Mouse (Mus musculus): Measurements from ENCODE around the gene Stox2. TPM values are rescaled to one million over a fixed set of nuclear protein-coding genes. Genes with fewer than 3 reads are reported as not detected.

Stox2 gene
- polyA plus RNA-seq, 1 experiment from 2014 or later = 33.5 TPM

DNA sequence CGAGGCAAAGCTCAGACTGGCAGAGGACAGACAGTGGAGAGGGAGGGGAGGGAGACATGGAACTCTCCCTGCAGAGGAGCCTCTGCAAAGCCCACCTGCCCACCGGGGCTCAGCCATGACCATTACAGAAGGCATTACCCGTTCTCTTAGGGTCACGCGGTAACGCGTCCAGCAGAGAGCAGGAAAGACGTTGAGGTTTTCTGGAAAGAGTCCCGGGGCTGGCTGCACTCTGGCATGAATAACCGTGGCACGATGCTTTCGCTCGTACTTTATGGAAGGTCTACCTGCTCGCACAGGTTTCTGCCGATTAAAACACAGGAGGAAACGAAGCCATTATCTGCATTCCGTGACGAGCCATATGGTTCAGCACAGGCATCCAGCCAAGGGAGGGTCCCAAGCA is 53.9 kb downstream of the Stox2 start:
- no peaks in the 10 kb centered on the region for H3K27me3 ChIP-seq
- H3K9me3 ChIP-seq = no peaks in the 10 kb centered on the region
- H3K4me2 ChIP-seq = no peak overlapping the region
- WGBS = 74% methylated on average over 18 of the region's 18 CpGs
- H3K9ac ChIP-seq = no peak overlapping the region
- H3K36me3 ChIP-seq = no peaks in the 10 kb centered on the region
- peaks cover 11% of the 10 kb centered on the region; the same call in 1 of the 2 replicates for H3K4me1 ChIP-seq (replicated peaks)
- H3K27ac ChIP-seq (replicated peaks) = no peak overlapping the region
- no peak for ATAC-seq (ENCODE audit: low read depth)
- no peak overlapping the region for H3K4me3 ChIP-seq

GRCm38 (mm10) chr8:47391844-47392243 is 54.3 kb downstream of the Stox2 start:
- 91% methylated on average over 10 of the region's 10 CpGs for WGBS
- no peak for ATAC-seq (ENCODE audit: low read depth)
- Histone ChIP-seq H3K4me3 (no peak overlapping the region), H3K27ac (replicated peaks) (no peak overlapping the region), H3K27me3 (no peaks in the 10 kb centered on the region), H3K4me2 (no peak overlapping the region), H3K9me3 (no peaks in the 10 kb centered on the region), H3K4me1 (replicated peaks) (peaks cover 11% of the 10 kb centered on the region; the same call in 1 of the 2 replicates), H3K36me3 (no peaks in the 10 kb centered on the region), H3K9ac (no peak overlapping the region)

DNA sequence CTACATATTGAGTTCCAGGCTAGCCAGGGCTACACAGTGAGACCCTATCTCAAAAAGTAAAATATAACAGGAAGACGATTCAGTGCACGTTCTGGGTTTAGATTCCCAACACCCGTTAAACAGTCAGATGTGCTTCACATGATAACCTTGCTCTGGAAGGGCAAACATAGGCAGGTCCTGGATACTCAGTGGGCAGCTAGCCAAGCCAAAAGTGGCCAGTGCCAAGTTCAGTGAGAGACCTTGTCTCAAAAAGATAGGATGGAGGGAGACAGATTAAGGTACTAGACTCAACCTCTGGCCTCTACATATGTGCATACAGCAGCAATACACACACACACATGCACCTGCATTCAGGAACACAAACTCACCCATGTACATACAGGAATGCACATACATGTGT is 56.7 kb downstream of the Stox2 start:
- peaks cover 11% of the 10 kb centered on the region; the same call in 1 of the 2 replicates for H3K4me1 ChIP-seq (replicated peaks)
- no peak overlapping the region for H3K4me3 ChIP-seq
- H3K4me2 ChIP-seq = no peak overlapping the region
- H3K27me3 ChIP-seq = no peaks in the 10 kb centered on the region
- H3K27ac ChIP-seq (replicated peaks) = no peak overlapping the region
- WGBS = 96% methylated on average over 3 of the region's 3 CpGs
- no peak overlapping the region for H3K9ac ChIP-seq
- ATAC-seq (ENCODE audit: low read depth) = no peak
- no peaks in the 10 kb centered on the region for H3K36me3 ChIP-seq
- H3K9me3 ChIP-seq = no peaks in the 10 kb centered on the region

DNA sequence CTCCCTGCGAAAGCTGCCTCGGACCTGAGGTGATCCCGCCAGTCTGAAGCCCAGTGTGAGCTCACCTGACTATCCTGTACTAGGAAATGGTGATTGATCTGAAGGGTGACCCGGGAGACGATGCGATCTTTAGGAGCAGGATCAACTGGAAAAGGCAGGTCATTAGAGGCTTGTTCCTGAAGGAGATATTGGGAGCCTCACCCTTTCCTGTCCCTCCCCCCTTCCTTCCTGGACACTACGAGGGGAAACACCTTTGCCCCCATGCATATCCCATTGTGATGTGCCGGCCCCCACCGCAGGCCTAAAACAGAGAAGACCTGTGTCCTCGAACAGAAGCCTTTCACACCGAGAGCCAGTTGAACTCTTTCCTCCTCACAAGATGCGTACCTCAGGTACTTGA is 58.0 kb downstream of the Stox2 start:
- 83% methylated on average over 12 of the region's 12 CpGs for WGBS

DNA sequence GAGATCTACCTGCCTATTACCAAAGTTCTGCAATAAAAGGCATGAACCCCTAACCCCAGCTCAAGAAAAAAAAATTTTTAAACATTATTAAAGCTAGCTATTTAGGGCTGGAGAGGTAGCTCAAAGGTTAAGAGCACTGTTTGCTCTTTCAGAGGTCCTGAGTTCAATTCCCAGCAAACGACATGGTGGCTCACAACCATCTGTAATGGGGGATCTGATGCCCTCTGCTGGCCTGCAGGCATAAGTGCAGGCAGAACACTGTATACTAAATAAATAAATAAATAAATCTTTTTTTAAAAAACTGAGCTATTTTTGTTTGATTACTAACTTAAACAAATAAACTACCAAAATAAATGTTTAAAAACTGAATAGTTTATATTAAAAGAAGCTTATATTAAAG is 60.4 kb downstream of the Stox2 start:
- H3K4me2 ChIP-seq = no peak overlapping the region
- no peaks in the 10 kb centered on the region for H3K9me3 ChIP-seq
- ATAC-seq (ENCODE audit: low read depth) = no peak
- H3K4me1 ChIP-seq (replicated peaks) = peaks cover 5% of the 10 kb centered on the region
- H3K4me3 ChIP-seq = no peak overlapping the region
- H3K27me3 ChIP-seq = no peaks in the 10 kb centered on the region
- no peaks in the 10 kb centered on the region for H3K36me3 ChIP-seq
- no peak overlapping the region for H3K9ac ChIP-seq
- WGBS = 79% methylated on average over 1 of the region's 1 CpGs
- no peak overlapping the region for H3K27ac ChIP-seq (replicated peaks)

More for the DNA sequence above, 58.0 kb downstream of the Stox2 start:
- Histone ChIP-seq H3K9ac (no peak overlapping the region), H3K27me3 (no peaks in the 10 kb centered on the region), H3K4me3 (no peak overlapping the region), H3K4me2 (no peak overlapping the region), H3K4me1 (replicated peaks) (peaks cover 11% of the 10 kb centered on the region; the same call in 1 of the 2 replicates), H3K9me3 (no peaks in the 10 kb centered on the region), H3K27ac (replicated peaks) (no peak overlapping the region), H3K36me3 (no peaks in the 10 kb centered on the region)
- no peak for ATAC-seq (ENCODE audit: low read depth)

- Histone ChIP-seq H3K4me1 (replicated peaks) (peaks cover 12% of the 10 kb centered on the region), H3K9me3 (no peaks in the 10 kb centered on the region), H3K27me3 (no peaks in the 10 kb centered on the region), H3K4me3 (no peak overlapping the region), H3K9ac (no peak overlapping the region), H3K36me3 (no peaks in the 10 kb centered on the region), H3K27ac (replicated peaks) (no peak overlapping the region), H3K4me2 (no peak overlapping the region)
- no peak for ATAC-seq (ENCODE audit: low read depth)
- WGBS = 94% methylated on average over 5 of the region's 5 CpGs
Observed at GRCm38 (mm10) chr8:47384151-47384550, 62.0 kb downstream of the Stox2 start.

- 87% methylated on average over 9 of the region's 9 CpGs for WGBS
- Histone ChIP-seq H3K36me3 (no peaks in the 10 kb centered on the region), H3K27ac (replicated peaks) (no peak overlapping the region), H3K4me3 (no peak overlapping the region), H3K9me3 (no peaks in the 10 kb centered on the region), H3K4me2 (no peak overlapping the region), H3K9ac (no peak overlapping the region), H3K4me1 (replicated peaks) (peaks cover 12% of the 10 kb centered on the region), H3K27me3 (no peaks in the 10 kb centered on the region)
- no peak for ATAC-seq (ENCODE audit: low read depth)
Observed at GRCm38 (mm10) chr8:47383632-47384031, 62.5 kb downstream of the Stox2 start.

GRCm38 (mm10) chr8:47381216-47381615 is 64.9 kb downstream of the Stox2 start:
- Histone ChIP-seq H3K4me3 (no peak overlapping the region), H3K27me3 (no peaks in the 10 kb centered on the region), H3K27ac (replicated peaks) (0 out of 2 replicates have a peak overlapping the region, but pooled peaks have one; percentile 18), H3K36me3 (no peaks in the 10 kb centered on the region), H3K4me1 (replicated peaks) (peaks cover 12% of the 10 kb centered on the region), H3K9me3 (no peaks in the 10 kb centered on the region), H3K4me2 (no peak overlapping the region), H3K9ac (no peak overlapping the region)
- 42% methylated on average over 3 of the region's 3 CpGs for WGBS
- no peak for ATAC-seq (ENCODE audit: low read depth)

GRCm38 (mm10) chr8:47380725-47381124 is 65.4 kb downstream of the Stox2 start:
- Histone ChIP-seq H3K4me1 (replicated peaks) (peaks cover 12% of the 10 kb centered on the region), H3K36me3 (no peaks in the 10 kb centered on the region), H3K27ac (replicated peaks) (0 out of 2 replicates have a peak overlapping the region, but pooled peaks have one; percentile 18), H3K4me2 (no peak overlapping the region), H3K27me3 (no peaks in the 10 kb centered on the region), H3K9me3 (no peaks in the 10 kb centered on the region), H3K4me3 (no peak overlapping the region), H3K9ac (no peak overlapping the region)
- ATAC-seq (ENCODE audit: low read depth) = peak; percentile 36; the same call in 1 of the 2 replicates
- WGBS = 63% methylated on average over 6 of the region's 6 CpGs

- Histone ChIP-seq H3K27me3 (no peaks in the 10 kb centered on the region), H3K4me1 (replicated peaks) (peaks cover 12% of the 10 kb centered on the region), H3K4me2 (no peak overlapping the region), H3K36me3 (no peaks in the 10 kb centered on the region), H3K9me3 (no peaks in the 10 kb centered on the region), H3K27ac (replicated peaks) (no peak overlapping the region), H3K4me3 (no peak overlapping the region), H3K9ac (no peak overlapping the region)
- ATAC-seq (ENCODE audit: low read depth) = no peak
- 74% methylated on average over 3 of the region's 3 CpGs for WGBS
Observed at GRCm38 (mm10) chr8:47380075-47380474, 66.1 kb downstream of the Stox2 start.

DNA sequence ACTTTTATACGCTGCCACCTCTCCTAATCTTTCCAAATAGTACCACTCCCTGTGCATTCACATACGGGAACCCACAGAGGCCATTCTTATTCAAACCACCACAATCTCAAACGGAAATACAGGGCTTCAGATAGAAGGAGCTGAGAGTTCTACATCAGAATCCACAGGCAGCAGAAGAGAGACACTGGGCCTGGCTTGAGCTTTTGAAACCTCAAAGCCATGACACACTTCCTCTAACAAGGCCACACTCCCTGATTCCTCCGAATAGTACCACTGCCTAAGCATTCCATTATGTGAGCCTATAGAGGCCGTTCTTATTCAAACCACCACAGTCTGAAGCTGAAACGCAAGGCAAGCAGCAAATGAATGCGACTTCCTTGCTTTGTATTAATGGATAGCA is 69.5 kb downstream of the Stox2 start:
- 88% methylated on average over 7 of the region's 7 CpGs for WGBS
- H3K36me3 ChIP-seq = no peaks in the 10 kb centered on the region
- H3K4me1 ChIP-seq (replicated peaks) = peaks cover 16% of the 10 kb centered on the region
- H3K9ac ChIP-seq = no peak overlapping the region
- no peak overlapping the region for H3K4me2 ChIP-seq
- no peak overlapping the region for H3K27ac ChIP-seq (replicated peaks)
- H3K4me3 ChIP-seq = no peak overlapping the region
- no peak for ATAC-seq (ENCODE audit: low read depth)
- no peaks in the 10 kb centered on the region for H3K9me3 ChIP-seq
- H3K27me3 ChIP-seq = no peaks in the 10 kb centered on the region

DNA sequence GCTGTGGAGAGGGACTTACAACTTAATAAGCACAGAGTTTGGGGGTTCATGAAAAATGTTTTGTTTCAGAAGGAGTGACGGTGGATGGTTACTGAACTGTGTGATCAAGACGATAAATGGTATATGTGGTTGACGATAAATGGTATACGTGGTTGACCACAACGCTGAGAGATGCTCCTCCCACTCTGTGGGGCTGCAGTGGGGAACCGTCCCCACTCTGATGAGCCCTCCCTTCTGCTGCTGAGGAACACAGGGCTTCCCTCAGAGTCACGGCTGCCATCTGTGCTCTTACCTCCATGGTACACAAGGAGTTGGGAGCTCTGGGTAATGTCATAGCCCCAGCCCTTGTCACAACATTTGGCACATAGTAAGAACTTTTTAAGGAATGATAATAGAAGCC is 72.4 kb downstream of the Stox2 start:
- ATAC-seq (ENCODE audit: low read depth) = no peak
- no peaks in the 10 kb centered on the region for H3K36me3 ChIP-seq
- no peak overlapping the region for H3K9ac ChIP-seq
- H3K4me3 ChIP-seq = no peak overlapping the region
- peaks cover 11% of the 10 kb centered on the region; the same call in 1 of the 2 replicates for H3K4me1 ChIP-seq (replicated peaks)
- no peak overlapping the region for H3K27ac ChIP-seq (replicated peaks)
- H3K4me2 ChIP-seq = no peak overlapping the region
- 97% methylated on average over 7 of the region's 7 CpGs for WGBS
- no peaks in the 10 kb centered on the region for H3K9me3 ChIP-seq
- H3K27me3 ChIP-seq = no peaks in the 10 kb centered on the region

DNA sequence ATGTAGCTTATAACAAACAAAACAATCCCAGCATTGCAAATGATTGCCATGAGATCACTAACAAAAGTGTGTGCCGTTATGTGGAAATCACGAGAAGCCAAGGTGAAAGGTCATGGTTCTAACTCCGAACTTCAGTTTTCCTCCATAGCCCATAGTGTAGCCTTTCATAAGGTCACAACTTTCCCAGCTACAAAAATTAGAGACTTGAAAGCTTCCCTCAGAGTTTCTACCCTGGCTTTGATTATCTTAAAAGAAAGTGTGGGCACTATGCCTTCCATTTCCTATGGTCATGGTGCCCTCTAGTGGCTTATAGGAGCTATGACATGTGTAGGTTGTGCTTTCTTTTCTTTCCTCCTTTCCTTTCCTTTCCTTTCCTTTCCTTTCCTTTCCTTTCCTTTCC is 74.6 kb downstream of the Stox2 start:
- H3K4me3 ChIP-seq = no peak overlapping the region
- peak; percentile 71; the same call in 1 of the 2 replicates for ATAC-seq (ENCODE audit: low read depth)
- 37% methylated on average over 3 of the region's 3 CpGs for WGBS

More for the DNA sequence above, 74.6 kb downstream of the Stox2 start:
- H3K27me3 ChIP-seq = no peaks in the 10 kb centered on the region
- H3K36me3 ChIP-seq = no peaks in the 10 kb centered on the region
- no peak overlapping the region for H3K4me2 ChIP-seq
- H3K9ac ChIP-seq = no peak overlapping the region
- peaks cover 11% of the 10 kb centered on the region; the same call in 1 of the 2 replicates for H3K4me1 ChIP-seq (replicated peaks)
- no peak overlapping the region for H3K27ac ChIP-seq (replicated peaks)
- H3K9me3 ChIP-seq = no peaks in the 10 kb centered on the region
